Mouse (Mus musculus): ENCODE data around the gene Ccdc187. TPM values are rescaled to one million over a fixed set of nuclear protein-coding genes. Genes with fewer than 3 reads are reported as not detected.

The Ccdc187 gene
- total RNA-seq, 2 experiments from 2014 or later, result 0.08 to 0.18 TPM

GRCm38 (mm10) chr2:26317991-26318672, 23.8 kb upstream of the Ccdc187 start:
- intact Hi-C loops (cut with DNase I), result no loop called here
- no peak for DNase-seq (ENCODE audit: low spot score)

DNA sequence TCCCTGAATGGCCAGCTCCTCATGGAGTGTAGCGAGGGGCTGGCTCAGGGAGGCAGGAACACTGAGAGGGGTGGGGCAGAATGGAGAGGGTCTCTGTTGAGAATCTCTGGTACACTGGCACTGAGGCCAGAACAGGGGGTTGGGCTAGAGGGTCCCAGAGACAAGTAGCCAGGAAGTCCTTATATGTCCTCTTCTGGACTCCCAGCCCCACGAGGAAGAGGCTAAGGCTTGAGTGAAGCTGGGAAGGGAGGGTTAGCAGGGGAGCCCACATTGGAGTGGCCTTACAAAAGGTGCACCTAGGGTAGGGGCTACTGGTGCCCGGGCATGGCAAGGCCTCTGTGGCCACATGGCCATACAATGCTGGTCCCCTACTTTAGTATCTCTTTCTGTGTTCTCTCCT, 23.0 kb upstream of the Ccdc187 start:
- intact Hi-C loops (cut with DNase I), result no loop called here
- no peak for DNase-seq (ENCODE audit: low spot score)

DNA sequence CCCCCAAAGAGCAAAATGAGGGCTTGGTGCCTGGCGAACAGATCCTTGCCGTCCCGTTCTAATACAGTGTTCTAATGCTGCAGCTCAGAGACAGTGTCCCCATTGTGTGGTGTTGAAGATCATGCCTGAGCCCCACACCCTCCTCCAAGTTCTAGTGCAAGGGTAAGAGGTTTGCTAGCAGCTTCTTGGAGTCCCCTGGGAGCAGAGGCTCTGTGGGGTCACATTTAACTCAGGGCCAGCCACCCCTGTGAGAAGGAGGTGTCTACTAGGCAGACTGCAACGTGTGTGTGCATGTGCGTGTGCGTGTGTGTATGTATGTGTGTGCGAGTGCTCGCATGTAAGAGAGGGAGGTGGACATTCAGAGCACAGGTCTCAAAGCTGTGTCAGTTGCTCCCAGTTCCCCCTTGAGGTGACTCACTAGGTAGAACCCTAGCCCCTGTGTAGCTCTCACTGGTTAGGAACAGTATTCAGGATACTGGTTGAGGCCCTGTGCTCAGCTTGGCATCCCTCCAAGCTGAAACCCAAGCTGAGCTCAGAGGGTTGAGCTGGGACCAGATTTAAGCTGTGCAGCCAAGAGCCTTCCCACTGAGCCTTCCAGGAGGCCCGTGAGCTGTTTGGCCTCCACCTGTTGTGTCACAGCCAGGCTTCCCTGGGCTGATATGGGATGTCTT, 22.4 kb upstream of the Ccdc187 start:
- intact Hi-C loops (cut with DNase I), result no loop called here
- no peak for DNase-seq (ENCODE audit: low spot score)

DNA sequence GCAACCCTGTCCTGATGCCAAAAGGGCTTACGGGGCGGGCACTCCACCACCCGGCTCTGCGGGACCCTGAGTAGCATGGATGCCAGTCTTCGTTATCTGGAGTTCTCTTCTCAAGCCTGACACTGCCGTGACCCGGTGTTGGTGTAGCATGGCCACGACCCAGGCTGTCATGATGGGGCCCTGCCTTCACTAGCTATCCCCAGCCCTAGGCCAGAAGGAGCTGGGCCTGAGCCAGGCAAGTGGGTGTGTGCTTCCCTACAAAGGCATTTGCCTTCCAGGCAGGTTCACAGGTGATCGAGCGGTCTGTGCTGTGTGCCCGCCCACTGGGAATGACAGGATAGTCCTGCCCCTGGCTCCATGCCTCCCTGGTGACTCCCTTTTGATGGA, 21.6 kb upstream of the Ccdc187 start:
- DNase-seq (ENCODE audit: low spot score), result no peak
- intact Hi-C loops (cut with DNase I), result no loop called here

DNA sequence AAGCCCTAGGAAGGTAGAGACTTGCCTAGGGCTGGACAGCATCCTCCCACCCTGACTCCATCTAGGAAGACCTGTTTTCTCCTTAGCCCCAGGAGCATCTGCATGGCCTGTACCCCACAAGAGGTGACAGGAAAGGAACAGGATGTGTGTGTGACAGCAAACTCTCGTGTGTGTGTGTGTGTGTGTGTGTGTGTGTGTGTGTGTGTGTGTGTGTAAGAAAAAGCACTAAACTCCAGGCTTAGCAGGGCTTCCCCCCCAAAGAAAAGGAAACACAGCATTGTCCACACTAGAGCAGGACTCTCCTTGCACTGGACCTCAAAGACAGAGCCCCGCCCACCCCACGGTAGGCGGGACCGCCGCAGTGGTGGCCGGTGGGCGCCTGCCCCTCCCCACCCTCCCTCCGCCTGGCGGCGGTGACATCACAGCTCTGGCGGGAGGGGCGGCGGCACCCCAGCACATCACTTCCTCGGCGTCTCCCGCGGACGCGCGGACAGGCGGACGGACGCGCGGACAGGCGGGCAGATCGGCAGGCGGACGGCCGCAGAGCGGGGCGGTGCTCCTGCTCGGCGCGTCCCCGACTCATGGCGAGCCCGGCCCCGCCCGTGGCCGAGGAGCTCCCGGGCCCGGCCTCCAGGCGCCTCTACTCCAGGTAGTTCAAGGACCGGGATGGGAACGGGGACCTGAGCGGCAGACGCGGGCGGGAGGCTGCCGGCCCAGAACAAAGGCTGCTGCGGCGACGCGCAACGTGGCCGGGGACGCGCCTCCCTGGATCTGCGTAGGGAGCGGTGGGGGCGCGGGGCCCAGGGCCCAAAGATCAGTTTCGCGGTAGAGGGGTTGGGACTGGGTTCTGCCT, 20.9 kb upstream of the Ccdc187 start, which contains the start of gene Gpsm1:
TSS of gene Gpsm1 (plus strand) at position 444 of the 853 bp plus-strand sequence.
- intact Hi-C loops (cut with DNase I), result no loop called here
- DNase-seq (ENCODE audit: low spot score), result peak; percentile 80

DNA sequence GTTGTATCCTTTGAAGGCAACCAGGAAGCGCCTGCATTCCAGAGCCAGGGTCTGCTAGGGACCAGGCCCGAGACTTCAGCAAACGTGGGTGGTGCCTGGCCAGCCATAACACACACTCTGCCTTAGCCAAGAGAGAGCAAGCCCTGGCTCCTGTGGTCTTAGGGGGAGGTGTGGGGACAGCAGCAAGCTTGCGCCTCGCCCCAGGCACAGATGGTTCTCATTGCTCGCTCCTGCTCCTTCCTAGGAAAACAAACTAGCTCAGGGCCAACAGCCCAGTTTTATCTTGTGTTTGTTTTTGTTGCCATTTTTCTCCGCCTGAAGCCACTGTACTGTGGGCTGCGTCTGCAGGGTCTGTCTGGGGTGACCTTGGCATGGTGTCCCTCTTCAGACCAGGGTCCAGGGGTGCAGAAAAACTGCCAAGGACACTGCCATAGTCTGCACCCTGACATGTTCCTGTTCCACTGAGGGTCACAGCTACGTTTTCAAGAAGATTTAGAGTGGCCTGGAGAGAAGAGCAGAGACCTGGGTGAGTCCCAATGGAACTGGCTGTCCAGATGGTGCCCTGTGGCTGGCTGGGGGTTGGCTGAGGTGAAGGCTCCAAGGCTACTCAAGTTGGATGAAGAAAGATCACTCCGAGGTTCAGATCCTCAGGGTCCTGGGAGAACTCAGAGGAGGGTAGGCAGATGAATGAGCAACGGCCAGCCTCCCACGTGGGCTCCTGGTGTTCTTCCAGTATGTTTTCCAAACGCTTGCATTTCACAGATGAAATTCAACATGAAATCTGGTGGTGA, 20.1 kb upstream of the Ccdc187 start:
- DNase-seq (ENCODE audit: low spot score), result peak; percentile 69
- intact Hi-C loops (cut with DNase I), result no loop called here

DNA sequence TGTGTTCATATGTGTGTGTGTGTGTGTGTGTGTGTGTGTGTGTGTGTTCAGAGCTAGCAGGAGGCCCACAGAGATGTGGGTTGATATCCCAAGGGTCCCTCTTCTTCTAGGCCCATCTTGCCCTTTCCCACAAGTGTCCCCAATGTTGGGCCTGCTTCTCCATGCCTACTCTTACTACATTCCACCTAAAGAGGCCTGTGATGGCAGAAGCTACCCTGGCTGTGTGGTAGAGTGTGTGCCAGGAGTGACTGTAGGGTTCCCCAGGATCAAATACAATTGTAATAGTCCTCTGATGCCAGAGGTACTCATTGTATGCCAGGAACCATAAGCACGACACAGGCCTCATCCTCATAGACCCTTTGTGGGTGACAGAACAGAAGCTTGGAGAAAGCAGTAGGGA, 19.0 kb upstream of the Ccdc187 start:
- intact Hi-C loops (cut with DNase I), result no loop called here
- DNase-seq (ENCODE audit: low spot score), result no peak

GRCm38 (mm10) chr2:26312812-26313211, 18.5 kb upstream of the Ccdc187 start:
- no peak for DNase-seq (ENCODE audit: low spot score)
- intact Hi-C loops (cut with DNase I), result no loop called here

- DNase-seq (ENCODE audit: low spot score), result no peak
- intact Hi-C loops (cut with DNase I), result no loop called here
These were observed 17.6 kb upstream of the Ccdc187 start for GRCm38 (mm10) chr2:26311936-26312335.

DNA sequence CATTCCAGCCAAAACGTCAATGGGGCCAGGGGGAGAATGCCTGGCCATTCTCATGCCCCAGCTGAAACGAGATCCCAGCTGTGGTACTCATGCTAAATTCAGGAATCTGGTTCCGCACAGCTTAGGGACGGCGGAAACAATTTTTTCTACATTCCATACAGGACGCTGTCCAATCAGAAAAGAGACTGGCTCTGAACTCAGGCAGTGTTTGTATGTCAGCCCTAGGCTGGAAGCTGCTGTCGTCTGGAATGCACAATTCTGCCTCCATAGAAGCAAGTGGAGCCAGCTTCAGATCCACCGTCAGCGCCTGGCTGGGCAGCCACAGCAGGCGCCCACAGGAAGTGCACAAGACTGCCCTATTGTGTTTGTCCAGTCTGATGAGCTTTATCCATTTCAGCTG, 15.4 kb upstream of the Ccdc187 start:
- intact Hi-C loops (cut with DNase I), result no loop called here
- DNase-seq (ENCODE audit: low spot score), result no peak

- intact Hi-C loops (cut with DNase I), result no loop called here
- no peak for DNase-seq (ENCODE audit: low spot score)
These were observed 12.3 kb upstream of the Ccdc187 start for GRCm38 (mm10) chr2:26306702-26307101.

GRCm38 (mm10) chr2:26305555-26305954, 11.2 kb upstream of the Ccdc187 start:
- DNase-seq (ENCODE audit: low spot score), result no peak
- intact Hi-C loops (cut with DNase I), result no loop called here

DNA sequence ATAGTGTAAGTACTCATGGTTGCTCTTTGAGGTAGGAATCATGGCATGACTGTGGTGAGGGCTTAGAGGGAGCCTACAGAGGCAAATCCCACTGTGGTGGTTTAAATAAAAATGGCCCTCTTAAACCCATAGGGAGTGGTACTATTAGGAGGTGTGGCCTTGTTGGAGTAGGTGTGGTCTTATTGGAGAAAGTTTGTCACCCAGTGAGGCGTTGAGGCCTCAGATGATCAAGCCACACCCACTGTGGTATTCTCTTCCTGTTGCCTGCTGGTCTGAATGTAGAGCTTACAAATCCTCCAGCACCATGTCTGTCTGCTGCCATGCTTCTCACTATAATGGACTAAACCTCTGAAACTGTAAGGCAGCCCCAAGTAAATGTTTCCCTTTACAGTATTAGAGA, 10.4 kb upstream of the Ccdc187 start:
- intact Hi-C loops (cut with DNase I), result loop anchor here (5.0 kb wide), 1 partner anchor 108 kb away; no protein-coding TSS in a partner anchor
- DNase-seq (ENCODE audit: low spot score), result no peak

DNA sequence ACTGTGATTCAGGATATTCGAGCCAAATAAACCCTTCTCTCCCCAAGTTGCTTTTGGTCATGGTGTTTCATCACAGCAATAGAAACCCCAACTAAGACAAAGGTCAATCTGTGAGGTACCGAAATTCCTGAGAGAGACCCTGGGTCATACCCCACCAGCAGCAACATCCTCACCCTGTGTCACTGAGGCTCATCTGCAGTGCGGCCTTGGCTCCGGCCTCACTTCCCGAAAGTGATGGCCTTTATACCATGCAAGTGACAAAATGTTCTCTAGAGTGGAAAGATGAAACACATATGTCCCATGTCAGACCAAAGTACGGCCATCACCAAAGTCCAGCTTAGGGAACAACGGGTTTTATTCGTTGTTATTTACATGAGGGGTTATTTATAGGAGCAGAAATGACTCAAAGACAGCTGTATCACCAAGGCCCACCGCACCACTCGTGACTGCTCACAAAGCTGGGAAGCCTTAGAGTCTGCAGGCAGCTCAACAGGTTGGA, 7.7 kb upstream of the Ccdc187 start:
- intact Hi-C loops (cut with DNase I), result loop anchor here (5.0 kb wide), 1 partner anchor 110 kb away; no protein-coding TSS in a partner anchor
- no peak for DNase-seq (ENCODE audit: low spot score)

DNA sequence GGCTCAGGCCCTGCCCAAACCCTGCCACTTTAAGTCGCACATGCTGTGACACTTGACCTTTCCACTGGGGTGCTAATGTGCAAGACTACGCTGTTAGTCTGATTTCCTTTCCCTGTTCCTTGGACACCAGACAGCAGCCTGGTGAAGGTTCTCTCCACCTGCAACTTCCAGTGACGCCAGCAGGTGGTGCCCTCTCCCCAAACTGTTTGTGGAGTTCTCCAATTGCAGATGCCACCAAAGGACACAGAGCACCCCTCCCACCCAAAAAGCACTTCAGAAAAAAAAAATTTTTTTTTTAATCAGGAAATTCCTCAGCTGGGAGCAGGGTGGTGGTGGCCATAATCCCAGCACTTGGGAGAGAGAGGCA, 6.4 kb upstream of the Ccdc187 start:
- intact Hi-C loops (cut with DNase I), result loop anchor here (2.0 to 5.0 kb wide), 3 partner anchors 54 to 266 kb away; no protein-coding TSS in a partner anchor
- DNase-seq (ENCODE audit: low spot score), result peak; percentile 77

DNA sequence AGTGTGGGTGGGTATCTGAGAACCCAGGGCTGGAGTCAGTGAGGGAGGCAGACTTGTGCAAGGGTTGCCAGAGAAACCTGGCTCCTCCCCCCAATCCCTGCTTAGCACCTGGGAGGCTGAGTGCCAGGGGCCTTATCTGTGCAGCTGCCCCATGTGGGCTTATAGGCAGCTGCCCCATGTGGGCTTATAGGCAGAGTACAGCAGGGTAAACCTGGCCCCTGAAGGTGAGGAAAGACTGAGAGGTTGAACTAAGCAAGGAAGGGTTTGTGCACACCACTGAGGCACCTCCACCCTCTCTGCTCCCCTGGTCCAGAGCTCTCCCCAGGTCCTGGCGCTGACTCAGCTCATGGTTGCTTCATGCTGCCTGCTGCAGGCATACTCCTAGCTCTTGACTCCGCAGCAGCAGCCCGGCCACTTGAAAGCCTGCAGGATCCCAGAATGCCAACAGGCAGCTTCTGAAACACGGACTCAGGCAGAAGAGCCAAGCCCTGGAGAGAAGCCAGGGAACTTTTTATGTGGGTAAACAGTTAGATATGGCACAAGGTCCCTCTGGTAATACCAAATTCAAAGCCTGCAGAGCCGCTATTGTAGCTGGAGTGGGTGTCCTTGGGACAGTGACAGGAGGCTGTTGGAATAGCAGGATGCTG, 5.9 kb upstream of the Ccdc187 start:
- no peak for DNase-seq (ENCODE audit: low spot score)
- intact Hi-C loops (cut with DNase I), result loop anchor here (2.0 to 5.0 kb wide), 3 partner anchors 55 to 267 kb away; no protein-coding TSS in a partner anchor

DNA sequence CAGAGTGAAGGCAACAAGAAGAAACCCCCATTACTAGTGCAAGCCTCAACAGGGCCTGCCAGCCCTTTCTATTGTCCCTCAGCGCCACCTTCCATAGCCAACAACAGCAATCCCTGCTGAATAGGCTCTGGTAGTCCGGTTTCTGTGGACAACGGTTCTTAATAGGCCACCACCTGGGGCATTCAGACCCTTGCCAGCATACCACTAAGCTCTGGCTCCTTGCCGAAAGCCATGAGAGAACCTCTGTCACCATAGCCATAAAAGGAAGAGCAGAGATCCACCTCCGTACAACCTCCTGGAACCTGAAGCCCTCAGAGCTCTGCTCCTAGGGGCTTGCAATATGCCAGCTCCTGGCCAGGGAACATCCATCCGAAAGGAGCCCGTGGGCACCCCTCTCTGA, 5.0 kb upstream of the Ccdc187 start:
- intact Hi-C loops (cut with DNase I), result no loop called here

DNA sequence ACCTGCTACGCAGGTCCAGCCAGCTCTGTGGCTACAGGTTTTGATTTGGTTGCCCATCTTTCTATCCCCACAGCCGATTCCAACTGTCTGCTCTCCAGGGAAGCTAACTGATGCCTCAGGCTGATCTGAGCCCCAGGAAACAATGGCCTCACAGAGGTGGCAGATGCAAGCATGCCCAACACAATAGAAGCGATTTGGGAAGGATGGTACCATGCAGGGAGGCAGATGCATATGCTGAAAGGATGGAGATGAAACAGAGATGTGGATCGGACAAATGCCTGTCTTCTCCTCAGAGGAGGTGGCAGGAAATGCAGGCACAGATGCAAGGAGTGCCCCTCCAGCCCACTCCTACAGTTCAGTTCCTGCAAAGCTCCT, 4.5 kb upstream of the Ccdc187 start:
- intact Hi-C loops (cut with DNase I), result no loop called here

More for the DNA sequence above, 5.0 kb upstream of the Ccdc187 start:
- DNase-seq (ENCODE audit: low spot score), result no peak

DNA sequence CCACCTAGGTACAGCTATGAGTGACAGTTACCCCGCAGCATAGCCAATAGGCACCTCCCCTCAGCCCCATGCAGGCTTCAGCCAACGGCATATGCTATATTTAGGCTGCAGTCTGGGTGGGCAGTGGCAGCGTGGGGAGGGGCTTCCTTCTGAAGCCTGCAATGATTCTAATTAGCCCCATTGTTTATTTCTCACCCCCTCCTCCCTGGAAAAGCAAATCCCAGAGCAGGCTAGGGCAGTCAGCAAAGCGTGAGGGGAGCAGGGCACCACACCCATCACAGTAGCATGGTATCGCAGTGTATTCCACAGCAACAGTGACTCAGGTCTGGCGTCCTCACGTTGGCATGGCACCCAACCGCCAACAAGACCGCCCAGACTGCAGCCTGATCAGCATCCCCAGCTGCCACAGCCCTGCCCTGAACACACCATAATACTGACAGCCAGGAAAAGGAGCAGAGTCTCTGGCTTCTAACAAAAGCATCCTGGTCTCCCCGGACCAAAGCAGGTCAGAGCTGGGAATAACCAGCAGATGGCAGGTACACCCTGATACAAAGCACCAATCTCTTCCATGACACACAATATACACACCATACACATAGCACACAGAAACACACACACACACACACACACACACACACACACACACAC, 4.0 kb upstream of the Ccdc187 start:
- DNase-seq (ENCODE audit: low spot score), result no peak
- intact Hi-C loops (cut with DNase I), result no loop called here

More for the DNA sequence above, 4.5 kb upstream of the Ccdc187 start:
- no peak for DNase-seq (ENCODE audit: low spot score)

Measured in heart, postnatal 25 days (tissue).